Mouse (Mus musculus): ENCODE measurements around the gene Scap. TPM values are rescaled to one million over a fixed set of nuclear protein-coding genes. Genes with fewer than 3 reads are reported as not detected.

The Scap gene
- total RNA-seq, 2 experiments from 2014 or later = 89.2 to 104 TPM

Other genes with a start within 250 kb of the Scap start
- gene Smarcc1, start 215.6 kb upstream of the Scap start, total RNA-seq (2021) = 10 to 100 TPM; 67.0 to 72.3 TPM
- 100 to 1,000 TPM; 145 to 152 TPM for gene Dhx30, start 215.5 kb upstream of the Scap start, total RNA-seq (2021)
- 100 to 1,000 TPM; 410 to 459 TPM for gene Cspg5, start 89.5 kb upstream of the Scap start, total RNA-seq (2021)
- 10 to 100 TPM; 11.9 to 14.1 TPM for gene Elp6, start 28.1 kb upstream of the Scap start, total RNA-seq (2021)
- gene Ptpn23, start 74.9 kb downstream of the Scap start, total RNA-seq (2021) = 10 to 100 TPM; 49.9 to 57.0 TPM
- 1 to 10 TPM in 1 of 2 experiments, not detected in 1; 5.9 TPM for gene Ngp, start 86.5 kb downstream of the Scap start, total RNA-seq (2021)
- 10 to 100 TPM; 29.5 to 31.4 TPM for gene Klhl18, start 143.4 kb downstream of the Scap start, total RNA-seq (2021)
- 1 to 10 TPM; 4.2 to 5.2 TPM for gene Kif9, start 143.7 kb downstream of the Scap start, total RNA-seq (2021)
- 10 to 100 TPM; 70.5 to 74.8 TPM for gene Setd2, start 199.3 kb downstream of the Scap start, total RNA-seq (2021)